Mouse (Mus musculus): ENCODE measurements around the gene Chaf1b.

DNA sequence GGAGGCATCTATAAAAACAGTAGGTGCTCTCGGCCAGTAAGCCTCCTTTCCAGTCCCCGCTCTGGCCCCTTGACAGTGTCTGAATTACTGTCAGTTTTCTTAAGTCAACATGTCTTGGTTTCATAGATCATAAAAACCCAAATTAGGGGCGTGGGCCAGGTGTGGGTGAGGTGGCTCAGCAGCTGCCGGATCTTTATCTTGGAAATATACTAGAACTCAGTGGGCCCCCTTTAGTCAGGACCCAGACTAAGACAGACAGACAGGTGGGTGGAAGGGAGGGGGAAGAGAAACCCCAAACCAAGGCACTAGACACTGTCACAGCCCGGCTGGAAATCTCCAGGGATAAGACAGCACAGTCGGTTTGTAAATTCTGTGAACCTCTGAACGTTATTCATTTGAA is 40.1 kb downstream of the Chaf1b start:
- TF ChIP-seq EP300 (IDR thresholded peaks at IDR 0.05; ENCODE audit: low read depth) = no peak
- TF ChIP-seq CTCF (IDR thresholded peaks at IDR 0.05; ENCODE audit: low read depth) = no peak

Measured in heart, postnatal 0 days (tissue).